Mouse (Mus musculus) midbrain, postnatal 0 days (tissue): ENCODE results near the gene Rb1. TPM values are rescaled to one million over a fixed set of nuclear protein-coding genes. Genes with fewer than 3 reads are reported as not detected.

ENCODE experiments used
- ATAC-seq: fragments of 200-750 bp; cut with Nextera tagmentation; 2 replicates; pipeline ENCODE4 v1.8.0; 2017; ENCODE audit warnings: moderate number of reproducible peaks, mild to moderate bottlenecking, moderate TSS enrichment, moderate library complexity; ENCODE audit not compliant: low FRiP score
- DNase-seq: peaks from one replicate; pipeline ENCODE4 v3.0.0-alpha.2; 2015; ENCODE audit warnings: low spot score
- H3K27ac ChIP-seq: fragments of 300-500 bp; sonication (generic); 2 replicates; pipeline ENCODE4 v1.5.1; 2014; ENCODE audit warnings: low read depth, mild to moderate bottlenecking, low read length, mixed read lengths
- H3K27me3 ChIP-seq: fragments of 300-500 bp; sonication (generic); 2 replicates; pipeline ENCODE4 v1.6.1; 2014; ENCODE audit warnings: low read length, control low read depth, mixed read lengths; ENCODE audit not compliant: insufficient read depth
- H3K36me3 ChIP-seq: fragments of 300-500 bp; sonication (generic); 2 replicates; pipeline ENCODE4 v1.6.1; 2014; ENCODE audit warnings: low read length, control low read depth, mixed read lengths; ENCODE audit not compliant: insufficient read depth
- H3K4me1 ChIP-seq: fragments of 300-500 bp; sonication (generic); 2 replicates; pipeline ENCODE4 v1.6.1; 2014; ENCODE audit warnings: mild to moderate bottlenecking, control low read depth, antibody characterized with exemption, low read length, mixed read lengths; ENCODE audit not compliant: insufficient read depth
- H3K4me2 ChIP-seq: fragments of 300-500 bp; sonication (generic); 2 replicates; pipeline ENCODE4 v1.6.1; 2014; ENCODE audit warnings: low read depth, mild to moderate bottlenecking, low read length, mixed read lengths; ENCODE audit not compliant: poor library complexity, severe bottlenecking
- H3K4me3 ChIP-seq: fragments of 300-500 bp; sonication (generic); 2 replicates; pipeline ENCODE4 v1.5.1; 2014; ENCODE audit warnings: low read depth, mild to moderate bottlenecking, low read length, moderate library complexity
- H3K9ac ChIP-seq: fragments of 300-500 bp; sonication (generic); replicated peaks from 2 replicates; pipeline ENCODE4 v1.6.1; 2014; ENCODE audit warnings: mild to moderate bottlenecking, low read length, moderate library complexity, mixed read lengths; ENCODE audit not compliant: poor library complexity, severe bottlenecking
- H3K9me3 ChIP-seq: fragments of 300-500 bp; sonication (generic); 2 replicates; pipeline ENCODE4 v1.6.1; 2016; ENCODE audit warnings: low read length, control low read depth
- CTCF ChIP-seq: IDR thresholded peaks from 2 replicates; pipeline ENCODE4 v1.5.1; 2016; ENCODE audit warnings: antibody characterized with exemption, mild to moderate bottlenecking
- WGBS: fragments of 180-500 bp; shearing (Covaris S2); extraction: QIAGEN DNeasy Blood & Tissue Kit; methylation state at CpG from one replicate; pipeline ENCODE4 v1.1.7; 2014; 5-methylcytosine and 5-hydroxymethylcytosine counted together
- polyA plus RNA-seq: library from polyadenylated mRNA; unstranded; fragments of >200 nt; fragmentation: Nextera tagmentation; extraction: Ambion mirVana; gene quantifications from 2 replicates; pipeline ENCODE4 v1.2.1, GENCODE M21; 2015
- total RNA-seq: library from RNA; depleted of rRNA; stranded (reverse); fragments of >200 nt; gene quantifications from 2 replicates; pipeline ENCODE4 v1.2.3, GENCODE M21; 2014

The Rb1 gene
- total and polyA plus RNA-seq, 2 experiments from 2014 or later = 17.3 to 32.7 TPM

- Histone ChIP-seq H3K4me2 (no peak overlapping the region), H3K4me1 (no peaks in the 10 kb centered on the region), H3K4me3 (no peak overlapping the region), H3K36me3 (no peaks in the 10 kb centered on the region; the same call in 1 of the 2 replicates), H3K9me3 (no peaks in the 10 kb centered on the region), H3K27me3 (no peaks in the 10 kb centered on the region), H3K27ac (no peak overlapping the region), H3K9ac (no peak overlapping the region)
- no peak for DNase-seq
- no peak for ATAC-seq
- 70% methylated on average over 7 of the region's 7 CpGs for WGBS
- TF ChIP-seq CTCF = no peak
Measured at GRCm38 (mm10) chr14:73257348-73257747, 68.3 kb downstream of the Rb1 start.

- H3K27me3 ChIP-seq = no peaks in the 10 kb centered on the region
- H3K4me3 ChIP-seq = no peak overlapping the region
- no peak for TF ChIP-seq CTCF
- no peak overlapping the region for H3K27ac ChIP-seq
- DNase-seq = no peak
- WGBS = 59% methylated on average over 3 of the region's 3 CpGs
- H3K9ac ChIP-seq = no peak overlapping the region
- no peaks in the 10 kb centered on the region for H3K9me3 ChIP-seq
- H3K4me1 ChIP-seq = no peaks in the 10 kb centered on the region
- ATAC-seq = no peak
- H3K36me3 ChIP-seq = no peaks in the 10 kb centered on the region; the same call in 1 of the 2 replicates
- H3K4me2 ChIP-seq = no peak overlapping the region
Measured at GRCm38 (mm10) chr14:73255426-73255970, 70.1 kb downstream of the Rb1 start.

- no peaks in the 10 kb centered on the region; the same call in 1 of the 2 replicates for H3K36me3 ChIP-seq
- ATAC-seq = no peak
- no peak overlapping the region for H3K4me2 ChIP-seq
- H3K4me3 ChIP-seq = no peak overlapping the region
- WGBS = 65% methylated on average over 4 of the region's 4 CpGs
- no peak overlapping the region for H3K27ac ChIP-seq
- H3K9ac ChIP-seq = no peak overlapping the region
- H3K9me3 ChIP-seq = no peaks in the 10 kb centered on the region
- no peak for TF ChIP-seq CTCF
- no peak for DNase-seq
- H3K4me1 ChIP-seq = no peaks in the 10 kb centered on the region
- H3K27me3 ChIP-seq = no peaks in the 10 kb centered on the region
Measured at GRCm38 (mm10) chr14:73254412-73254811, 71.2 kb downstream of the Rb1 start.

- WGBS = 59% methylated on average over 6 of the region's 6 CpGs
- TF ChIP-seq CTCF = no peak
- no peaks in the 10 kb centered on the region for H3K27me3 ChIP-seq
- DNase-seq (no peak), ATAC-seq (no peak)
- H3K4me2 ChIP-seq = no peak overlapping the region
- no peaks in the 10 kb centered on the region for H3K36me3 ChIP-seq
- H3K4me3 ChIP-seq = no peak overlapping the region
- H3K4me1 ChIP-seq = no peaks in the 10 kb centered on the region
- no peak overlapping the region for H3K27ac ChIP-seq
- H3K9ac ChIP-seq = no peak overlapping the region
- H3K9me3 ChIP-seq = no peaks in the 10 kb centered on the region
Measured at GRCm38 (mm10) chr14:73253453-73254251, 72.0 kb downstream of the Rb1 start.

GRCm38 (mm10) chr14:73252276-73252675, 73.3 kb downstream of the Rb1 start:
- TF ChIP-seq CTCF = no peak

GRCm38 (mm10) chr14:73250056-73250455, 75.6 kb downstream of the Rb1 start:
- Histone ChIP-seq H3K4me3 (no peak overlapping the region), H3K4me2 (no peak overlapping the region), H3K27ac (no peak overlapping the region), H3K9me3 (no peaks in the 10 kb centered on the region), H3K9ac (no peak overlapping the region), H3K36me3 (no peaks in the 10 kb centered on the region), H3K4me1 (no peaks in the 10 kb centered on the region), H3K27me3 (no peaks in the 10 kb centered on the region)
- ATAC-seq (no peak), DNase-seq (no peak)
- WGBS = 99% methylated on average over 2 of the region's 2 CpGs
- no peak for TF ChIP-seq CTCF

More at GRCm38 (mm10) chr14:73252276-73252675, 73.3 kb downstream of the Rb1 start:
- Histone ChIP-seq H3K9me3 (no peaks in the 10 kb centered on the region), H3K36me3 (no peaks in the 10 kb centered on the region), H3K4me1 (no peaks in the 10 kb centered on the region), H3K27me3 (no peaks in the 10 kb centered on the region), H3K9ac (no peak overlapping the region), H3K4me2 (no peak overlapping the region), H3K27ac (no peak overlapping the region), H3K4me3 (no peak overlapping the region)
- WGBS = 63% methylated on average over 2 of the region's 2 CpGs
- no peak for DNase-seq
- no peak for ATAC-seq
